Mouse (Mus musculus) thymus, adult 2 months (tissue): ENCODE measurements at regions not wholly inside any gene's neighbourhood (a gene's known extent, or its start where the extent isn't known, plus 50 kb on each side); places are given as distances from the start of the nearest gene placed in this dataset.

Source experiments
- CTCF ChIP-seq: fragments of 200-500 bp; IDR thresholded peaks from 2 replicates; pipeline ENCODE4 v1.5.1; 2012; ENCODE audit warnings: mild to moderate bottlenecking, control low read depth, low read length, moderate library complexity, borderline replicate concordance; ENCODE audit not compliant: control insufficient read depth, poor library complexity, insufficient read depth; ENCODE audit errors: extremely low read depth
- POLR2A ChIP-seq: fragments of 200-500 bp; IDR thresholded peaks from 2 replicates; pipeline ENCODE4 v1.6.1; 2012; ENCODE audit warnings: mild to moderate bottlenecking, low read length, control low read depth, moderate library complexity; ENCODE audit not compliant: control insufficient read depth, poor library complexity, insufficient read depth; ENCODE audit errors: extremely low read depth

DNA sequence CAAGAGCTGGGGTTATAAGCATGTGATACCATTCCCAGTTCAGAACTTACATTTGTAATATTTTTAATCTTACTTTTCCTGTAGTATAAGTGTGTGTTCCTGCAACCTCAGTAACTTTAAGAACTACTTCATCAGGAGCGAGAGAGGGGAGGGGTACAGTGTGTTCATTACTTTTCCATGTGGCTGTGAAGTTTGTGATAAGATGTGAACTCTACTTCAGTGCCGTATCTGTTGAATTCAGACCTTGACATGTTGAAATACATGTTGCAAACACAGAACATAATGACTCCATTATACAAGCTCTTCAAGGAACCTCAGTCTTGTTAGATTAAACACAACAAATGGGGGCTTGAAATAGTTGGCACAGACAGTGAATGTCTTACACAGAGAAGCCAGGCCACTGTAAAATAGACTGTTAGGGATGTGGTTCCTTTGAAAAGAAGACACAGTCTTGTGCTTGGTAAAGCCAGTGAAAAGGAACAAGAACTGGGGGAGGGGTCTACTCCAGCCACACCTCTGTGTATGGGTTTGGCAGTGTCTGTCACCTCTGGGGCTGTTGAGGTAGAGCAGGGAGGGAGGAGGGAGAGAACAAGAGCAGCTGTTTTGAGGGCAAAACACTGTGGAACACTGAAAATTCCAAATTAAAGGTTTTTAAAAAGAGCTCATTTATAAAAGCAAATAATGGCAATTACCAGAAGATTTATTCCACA lies 73.5 kb upstream of the Tmtc1 start:
- TF ChIP-seq CTCF (no peak), POLR2A (no peak)
